Mouse (Mus musculus) spleen, postnatal 4 days (tissue): ENCODE measurements around the gene H2-Ab1.
A peak's percentile ranks its signal among the peaks of the same experiment; 100 is the strongest.
"Not testable (repeated sequence)": the region's sequence is repeated elsewhere in the genome, so short reads cannot be mapped to it uniquely, and the experiment has no call there.

Experiments
- DNase-seq, 2 experiments: peaks; one replicate each; pipeline ENCODE4 v3.0.0; 2022; ENCODE audit warnings: low spot score in 2 of 2

The H2-Ab1 gene

DNA sequence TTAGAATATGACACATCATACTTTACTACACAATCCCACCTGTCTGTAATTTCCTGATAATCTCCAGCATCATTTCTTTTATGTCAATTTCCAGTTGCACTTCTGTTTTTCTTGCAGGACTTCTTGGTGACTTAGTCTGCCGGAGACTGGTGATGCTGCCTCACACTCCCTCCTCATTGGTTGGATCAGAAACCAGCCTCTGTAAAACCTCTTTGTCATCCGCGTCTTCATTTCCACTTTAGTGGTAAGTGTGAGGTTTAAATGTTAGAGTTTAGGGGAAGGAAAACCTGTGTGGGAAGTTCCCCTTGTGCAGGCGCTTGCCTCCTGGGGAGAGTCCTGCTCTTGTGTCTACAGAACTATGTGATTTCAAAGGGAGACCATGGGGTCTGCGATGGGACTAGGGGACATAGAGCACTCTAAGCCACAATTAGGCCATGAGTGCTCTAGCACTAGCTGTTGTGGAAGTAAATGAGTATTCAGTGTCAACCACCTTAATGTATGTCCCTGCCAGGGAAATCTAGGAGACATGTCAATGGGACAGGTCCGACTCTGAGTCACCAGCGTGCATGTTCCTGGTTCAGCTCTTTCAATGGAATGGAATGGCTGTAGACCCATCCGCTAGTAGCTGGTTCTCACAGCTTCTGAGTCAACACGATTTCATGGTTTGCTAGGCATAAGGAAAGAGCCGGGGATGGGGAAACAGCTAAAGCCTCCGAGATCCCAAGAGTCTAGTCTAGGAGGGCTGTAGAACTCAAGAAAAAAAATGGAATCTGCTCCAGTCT is at the start of gene H2-Ab1:
H2-Ab1 (plus strand) TSS at position 96 of the 782 bp plus-strand sequence.
- DNase-seq = peak; percentile 83 to 93

DNA sequence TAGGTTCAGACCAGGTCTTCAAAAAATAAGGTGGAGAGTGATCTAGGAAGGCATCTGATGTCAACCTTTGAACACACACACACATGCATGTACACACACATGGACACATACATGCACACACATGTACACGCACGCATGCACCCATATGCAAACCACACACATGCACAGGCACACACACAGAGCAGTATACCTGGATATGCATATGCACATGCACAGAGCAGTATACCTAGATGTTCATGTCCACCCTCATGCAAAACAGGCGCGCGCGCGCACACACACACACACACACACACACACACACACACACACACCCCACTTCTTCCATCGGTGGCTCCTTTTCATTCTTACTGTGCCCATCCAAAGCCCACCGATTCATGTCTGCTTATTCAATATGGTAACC is 49.6 kb upstream of the H2-Ab1 start:
- DNase-seq = peak; percentile 11 to 57

DNA sequence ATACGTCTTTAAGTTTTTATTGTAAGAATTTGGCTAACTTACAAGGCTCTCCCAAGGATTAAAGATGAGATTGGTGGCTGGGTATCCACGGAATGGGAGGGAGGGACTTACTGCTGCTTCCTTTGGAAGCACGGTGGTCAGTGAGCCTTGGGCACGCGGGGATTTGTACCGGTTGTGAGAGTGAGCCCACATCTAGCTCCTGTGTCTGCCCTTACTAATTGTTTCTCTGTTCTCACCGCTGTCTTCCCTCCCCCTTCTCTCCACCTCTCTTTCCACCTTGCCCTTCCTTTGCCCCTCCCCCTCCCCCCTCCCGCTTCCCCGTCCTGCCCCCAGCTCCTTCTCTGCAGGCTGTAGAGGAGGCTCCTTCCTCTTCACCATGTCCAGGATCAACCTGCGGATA is 49.1 kb upstream of the H2-Ab1 start:
- peak; percentile 9 to 50 for DNase-seq

DNA sequence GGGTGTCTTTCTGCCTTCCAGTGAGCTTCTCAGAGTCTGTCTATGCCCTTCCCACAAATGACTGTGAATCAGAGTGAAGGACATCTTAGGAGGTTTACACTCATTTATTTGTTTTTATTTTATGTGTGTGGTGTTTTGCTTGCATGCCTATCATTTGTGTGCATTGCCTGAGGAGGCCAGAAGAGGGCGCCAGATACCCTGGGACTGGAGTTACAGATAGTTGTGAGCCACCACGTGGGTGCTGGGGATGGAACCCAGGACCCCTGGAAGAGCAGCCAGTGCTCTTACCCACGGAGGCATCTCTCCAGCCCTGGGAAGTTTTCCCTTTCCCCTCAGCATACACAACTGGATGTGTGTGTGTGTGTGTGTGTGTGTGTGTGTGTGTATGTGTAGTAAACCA is 47.8 kb upstream of the H2-Ab1 start:
- peak; percentile 40 to 77 for DNase-seq

DNA sequence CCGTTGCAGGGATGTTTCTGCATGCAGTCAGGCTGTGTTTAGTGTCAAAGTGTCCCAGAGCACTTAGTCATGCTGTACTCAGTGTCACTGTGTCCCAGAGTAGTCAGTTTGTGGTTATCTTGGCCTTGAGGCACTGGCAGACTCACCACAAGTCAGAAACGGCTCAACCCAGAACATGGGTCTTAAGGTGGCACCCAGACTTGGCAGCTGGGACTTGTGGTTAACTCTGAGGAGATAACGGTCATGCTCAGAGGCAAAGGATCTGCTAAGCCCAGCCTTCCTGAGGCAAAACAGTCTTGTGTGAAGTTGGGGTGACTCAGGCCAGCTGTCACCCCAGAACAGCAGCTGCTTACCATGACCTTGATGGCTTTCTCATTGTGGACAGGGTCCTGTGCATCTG is 46.9 kb upstream of the H2-Ab1 start:
- DNase-seq = peak; percentile 50 to 65

DNA sequence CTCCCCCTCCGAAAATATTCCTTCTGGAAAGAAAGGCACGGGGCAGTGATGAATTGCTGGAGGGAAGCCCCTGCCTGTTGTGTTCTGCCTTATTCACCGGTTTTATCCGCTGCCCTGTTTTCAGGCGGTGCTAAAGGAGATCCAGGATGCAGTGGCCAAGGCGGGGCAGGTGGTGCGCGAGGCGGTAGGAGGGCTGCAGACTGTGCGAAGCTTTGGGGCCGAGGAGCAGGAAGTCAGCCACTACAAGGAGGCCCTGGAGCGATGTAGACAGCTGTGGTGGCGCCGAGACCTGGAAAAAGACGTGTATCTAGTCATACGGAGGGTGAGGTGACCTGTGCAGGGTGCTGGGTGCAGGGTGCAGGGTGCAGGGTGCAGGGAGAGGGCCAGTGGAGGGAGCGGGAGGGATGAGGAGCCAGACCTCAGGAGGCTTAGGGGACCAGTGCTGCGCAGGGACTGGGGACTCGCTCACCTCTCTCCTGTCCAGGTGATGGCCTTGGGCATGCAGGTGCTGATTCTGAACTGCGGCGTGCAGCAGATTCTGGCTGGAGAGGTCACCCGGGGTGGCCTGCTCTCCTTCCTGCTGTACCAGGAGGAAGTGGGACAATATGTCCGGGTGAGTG is 45.6 kb upstream of the H2-Ab1 start:
- peak; percentile 32 to 67 for DNase-seq

DNA sequence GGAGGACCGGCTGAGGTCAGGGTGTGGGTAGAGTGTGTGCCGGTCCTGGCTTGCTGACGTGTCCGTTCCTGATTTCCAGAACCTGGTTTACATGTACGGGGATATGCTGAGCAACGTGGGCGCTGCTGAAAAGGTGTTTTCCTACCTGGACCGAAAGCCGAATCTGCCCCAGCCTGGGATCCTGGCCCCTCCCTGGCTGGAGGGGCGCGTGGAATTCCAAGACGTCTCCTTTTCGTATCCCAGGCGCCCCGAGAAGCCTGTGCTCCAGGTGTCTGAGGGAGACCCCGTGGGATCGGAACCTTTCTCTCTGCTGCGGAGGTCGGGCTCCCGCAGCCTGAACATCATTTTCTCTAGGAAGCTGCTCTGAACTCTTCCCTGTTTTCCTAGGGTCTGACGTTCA is 43.6 kb upstream of the H2-Ab1 start:
- peak; percentile 11 to 55 for DNase-seq

DNA sequence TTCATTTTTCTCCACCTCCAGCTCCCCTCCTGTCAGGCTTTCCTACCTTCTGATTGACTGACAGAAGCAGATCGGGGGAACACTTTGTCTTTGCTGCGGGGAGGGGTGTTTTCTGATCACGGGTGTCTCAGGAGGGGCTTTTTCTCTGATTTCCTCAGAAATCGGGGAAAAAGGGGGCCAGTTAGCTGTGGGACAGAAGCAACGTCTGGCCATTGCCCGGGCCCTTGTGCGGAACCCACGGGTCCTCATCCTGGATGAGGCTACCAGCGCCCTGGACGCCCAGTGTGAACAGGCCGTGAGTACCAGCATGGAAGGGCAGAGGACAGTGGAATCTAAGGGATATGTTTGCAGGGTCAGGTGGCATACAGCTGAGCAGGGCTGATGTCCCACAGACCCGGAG is 42.3 kb upstream of the H2-Ab1 start:
- DNase-seq = peak; percentile 11 to 58

DNA sequence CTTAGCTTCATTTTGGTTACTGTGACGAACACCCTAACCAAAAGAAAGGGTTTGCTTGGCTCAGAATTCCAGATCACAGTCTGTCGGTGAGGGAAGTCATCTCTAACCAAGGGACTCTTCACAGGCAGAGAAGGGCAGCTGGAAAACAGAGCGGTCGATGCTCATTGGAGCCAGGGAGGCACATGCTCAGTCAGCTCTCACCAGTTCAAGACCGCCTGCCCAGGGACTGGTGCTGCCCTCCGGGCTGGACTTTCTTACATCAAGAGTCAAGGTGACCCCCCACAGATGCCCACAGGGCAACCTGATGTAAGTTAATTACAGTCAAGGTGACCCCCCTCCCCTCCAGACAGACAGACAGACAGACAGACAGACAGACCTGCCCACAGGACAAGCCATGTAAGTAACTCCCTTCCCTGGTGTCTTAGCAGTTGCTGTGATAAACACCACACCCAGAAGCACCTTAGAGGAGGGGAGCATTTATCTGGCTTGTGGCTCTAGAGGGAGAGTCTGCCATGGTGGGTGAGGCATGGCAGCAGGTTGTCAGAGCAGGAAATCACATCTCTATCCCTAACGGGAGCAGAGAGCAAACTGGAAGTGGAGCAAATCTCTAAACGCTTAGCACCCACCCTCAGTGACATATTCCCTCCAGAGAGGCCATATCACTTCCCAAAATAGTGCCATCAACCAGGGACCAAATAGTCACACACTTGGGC is 40.1 kb upstream of the H2-Ab1 start:
- DNase-seq = peak; percentile 10 to 53

DNA sequence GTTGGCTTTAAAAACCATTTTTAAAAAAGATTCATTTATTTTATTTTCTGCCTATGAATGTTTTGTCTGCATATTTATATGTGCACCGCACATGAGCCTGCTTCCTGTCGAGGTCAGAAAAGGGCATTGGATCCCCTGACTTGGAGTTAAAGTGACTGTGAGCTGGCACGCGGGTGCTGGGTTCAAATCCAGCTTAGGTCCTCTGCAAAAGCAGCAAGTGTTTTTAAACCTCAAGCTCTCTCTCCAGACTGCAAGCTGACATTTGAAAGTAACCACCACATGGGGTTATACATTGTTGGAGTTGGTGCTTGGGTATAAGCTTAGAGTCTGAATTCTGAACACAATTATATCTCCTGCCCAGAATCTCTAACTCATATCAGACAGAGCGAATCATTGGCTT is 39.5 kb upstream of the H2-Ab1 start:
- DNase-seq = peak; percentile 4 to 44

DNA sequence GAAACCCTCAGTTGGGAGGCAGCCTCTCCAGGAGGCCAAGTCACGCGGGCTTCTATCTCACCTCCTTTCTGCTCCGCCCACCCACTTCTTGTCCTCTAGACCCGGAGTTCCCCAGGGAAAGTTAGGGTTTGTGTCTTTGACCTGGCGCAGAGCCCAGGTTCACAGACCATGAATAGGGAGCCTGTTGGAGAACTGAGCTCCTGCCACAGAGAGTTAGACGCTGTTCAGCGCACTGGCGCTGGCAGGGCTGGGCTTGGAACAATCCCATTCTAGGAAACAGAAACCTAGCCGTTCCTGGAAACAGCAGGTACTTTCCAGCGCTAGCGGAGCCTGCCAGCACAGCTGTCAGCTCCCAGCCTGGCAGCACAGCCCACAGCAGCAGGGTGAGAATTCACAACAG is 38.8 kb upstream of the H2-Ab1 start:
- DNase-seq = peak; percentile 17 to 56

DNA sequence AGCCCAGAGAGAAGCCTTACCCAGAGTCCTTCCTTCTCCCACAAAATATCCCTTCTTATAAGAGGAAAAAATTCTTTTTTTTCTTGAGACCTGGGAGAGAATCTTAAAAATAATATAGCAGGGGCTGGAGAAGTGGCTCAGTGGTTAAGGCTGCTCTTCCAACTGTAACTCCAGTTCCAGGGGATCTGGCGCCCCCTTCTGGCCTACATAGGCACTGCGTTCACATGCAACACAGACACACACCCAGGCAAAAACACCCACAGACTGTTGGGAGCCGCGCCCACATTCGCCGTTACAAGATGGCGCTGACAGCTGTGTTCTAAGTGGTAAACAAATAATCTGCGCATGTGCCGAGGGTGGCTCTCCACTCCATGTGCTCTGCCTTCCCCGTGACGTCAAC is 38.4 kb upstream of the H2-Ab1 start:
- DNase-seq = peak; percentile 72 to 90

DNA sequence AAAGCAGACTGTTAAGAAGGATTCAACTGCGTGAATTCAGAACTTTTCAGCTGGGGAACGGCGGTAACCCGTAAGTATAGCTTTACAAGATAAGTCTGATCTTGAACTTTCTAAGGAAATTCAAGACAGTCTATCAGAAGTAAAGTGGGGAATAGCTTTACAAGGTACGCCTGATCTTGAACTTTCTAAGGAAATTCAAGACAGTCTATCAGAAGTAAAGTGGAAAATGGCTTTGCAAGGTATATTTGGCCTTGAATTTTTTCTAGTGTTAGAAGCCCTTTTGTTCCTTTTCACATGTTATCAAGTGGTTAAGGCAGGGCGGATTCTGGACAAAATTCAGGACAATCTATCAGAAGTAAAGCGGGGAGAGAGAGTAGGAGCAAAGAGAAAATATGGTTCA is 37.7 kb upstream of the H2-Ab1 start:
- DNase-seq = peak; percentile 10 to 57

DNA sequence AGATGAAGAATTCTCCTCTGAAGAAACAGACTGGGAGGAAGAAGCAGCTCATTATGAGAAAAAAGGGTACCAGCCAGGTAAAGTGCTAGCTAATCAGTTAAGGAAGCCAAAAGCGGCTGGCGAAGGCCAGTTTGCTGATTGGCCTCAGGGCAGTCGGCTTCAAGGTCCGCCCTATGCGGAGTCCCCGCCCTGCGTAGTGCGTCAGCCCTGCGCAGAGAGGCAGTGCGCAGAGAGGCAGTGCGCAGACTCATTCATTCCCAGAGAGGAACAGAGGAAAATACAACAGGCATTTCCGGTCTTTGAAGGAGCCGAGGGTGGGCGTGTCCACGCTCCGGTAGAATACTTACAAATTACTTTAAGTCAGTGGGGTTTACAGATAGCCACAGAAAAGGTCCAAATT is 37.1 kb upstream of the H2-Ab1 start:
- DNase-seq = not testable (repeated sequence)

DNA sequence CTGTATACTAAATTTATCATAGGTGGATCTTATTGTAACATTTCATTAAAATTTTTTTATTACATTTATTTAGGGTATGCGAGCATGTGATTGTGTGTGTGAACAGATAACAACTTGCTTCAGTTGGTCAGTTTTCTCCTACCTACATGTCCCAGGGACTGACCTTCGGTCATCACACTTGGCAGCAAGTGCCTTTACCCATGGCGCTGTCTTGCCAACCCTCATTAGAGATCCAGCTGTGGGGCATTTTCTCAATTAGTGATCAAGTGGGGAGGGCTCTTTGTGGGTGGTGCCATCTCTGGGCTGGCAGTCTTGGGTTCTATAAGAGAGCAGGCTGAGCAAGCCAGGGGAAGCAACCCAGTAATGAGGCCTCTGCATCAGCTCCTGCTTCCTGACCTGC is 32.7 kb upstream of the H2-Ab1 start:
- DNase-seq = peak; percentile 3 to 37

DNA sequence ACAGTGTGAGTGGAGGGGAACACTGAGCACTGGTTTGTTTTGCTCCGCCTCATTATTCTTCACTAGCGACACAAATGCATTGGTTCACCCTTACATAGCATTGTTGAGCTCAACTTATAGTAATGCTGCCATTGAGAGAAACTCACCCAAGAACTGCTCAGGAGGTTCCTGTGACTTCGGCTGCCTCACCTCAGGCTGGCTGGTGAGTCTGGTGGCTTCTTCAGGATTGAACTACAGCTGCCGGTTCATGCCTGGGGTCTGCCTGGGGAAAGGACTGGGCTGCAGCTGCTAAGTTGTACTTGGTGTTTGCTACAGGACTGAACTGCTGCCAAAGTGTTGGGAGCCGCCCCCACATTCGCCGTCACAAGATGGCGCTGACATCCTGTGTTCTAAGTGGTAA is 32.1 kb upstream of the H2-Ab1 start:
- DNase-seq = peak; percentile 6 to 46

DNA sequence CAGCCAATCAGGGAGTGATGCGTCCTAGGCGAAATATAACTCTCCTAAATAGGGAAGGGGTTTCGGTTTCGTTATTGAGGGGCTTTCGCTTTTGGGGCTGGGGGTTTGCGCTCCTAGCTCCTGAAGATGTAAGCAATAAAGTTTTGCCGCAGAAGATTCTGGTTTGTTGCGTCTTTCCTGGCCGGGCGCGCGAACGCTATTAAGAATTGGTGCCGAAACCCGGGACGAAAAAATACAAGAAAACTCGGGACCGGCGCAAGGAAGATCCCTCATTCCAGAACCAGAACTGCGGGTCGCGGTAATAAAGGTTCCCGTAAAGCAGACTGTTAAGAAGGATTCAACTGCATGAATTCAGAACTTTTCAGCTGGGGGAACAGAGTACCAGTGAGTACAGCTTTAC is 31.6 kb upstream of the H2-Ab1 start:
- peak; percentile 35 to 79 for DNase-seq

DNA sequence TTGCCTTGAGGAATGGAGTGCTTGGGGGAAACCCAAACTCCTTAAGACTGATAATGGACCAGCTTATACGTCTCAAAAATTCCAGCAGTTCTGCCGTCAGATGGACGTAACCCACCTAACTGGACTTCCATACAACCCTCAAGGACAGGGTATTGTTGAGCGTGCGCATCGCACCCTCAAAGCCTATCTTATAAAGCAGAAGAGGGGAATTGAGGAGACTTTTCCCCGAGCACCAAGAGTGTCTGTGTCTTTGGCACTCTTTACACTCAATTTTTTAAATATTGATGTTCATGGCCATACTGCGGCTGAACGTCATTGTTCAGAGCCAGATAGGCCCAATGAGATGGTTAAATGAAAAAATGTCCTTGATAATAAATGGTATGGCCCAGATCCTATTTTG is 26.5 kb upstream of the H2-Ab1 start:
- DNase-seq = peak; percentile 16 to 63

DNA sequence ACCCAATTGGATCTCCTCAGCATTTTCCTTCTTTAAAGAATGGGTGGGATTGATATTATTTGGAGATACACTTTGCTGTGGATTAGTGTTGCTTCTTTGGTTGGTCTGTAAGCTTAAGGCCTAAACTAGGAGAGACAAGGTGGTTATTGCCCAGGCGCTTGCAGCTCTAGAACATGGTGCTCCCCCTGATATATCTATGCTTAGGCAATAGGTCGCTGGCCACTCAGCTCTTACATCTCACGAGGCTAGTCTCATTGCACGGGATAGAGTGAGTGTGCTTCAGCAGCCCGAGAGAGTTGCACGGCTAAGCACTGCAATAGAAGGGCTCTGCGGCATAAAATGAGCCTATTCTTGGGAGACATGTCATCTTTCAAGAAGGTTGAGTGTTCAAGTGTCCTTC is 25.5 kb upstream of the H2-Ab1 start:
- DNase-seq = peak; percentile 10 to 40

DNA sequence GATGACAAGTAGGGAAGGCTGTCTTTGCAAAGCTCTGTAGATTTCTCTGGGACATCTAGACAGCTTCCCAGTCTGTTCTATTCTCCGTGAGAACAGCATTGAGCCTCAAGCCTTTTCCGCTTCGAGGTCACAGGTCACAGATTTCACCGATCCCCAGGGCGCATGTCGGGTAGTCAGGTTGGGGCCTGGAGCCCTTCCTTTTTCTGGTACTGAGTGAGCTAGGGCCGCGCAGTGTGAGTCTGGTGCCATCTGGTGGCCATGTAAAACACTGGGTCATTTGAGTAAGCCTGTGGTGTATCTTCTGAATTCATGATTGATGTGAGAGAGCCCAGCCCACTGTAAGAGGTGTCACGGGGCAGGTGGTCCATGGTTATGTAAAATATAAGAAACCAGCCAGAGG is 22.6 kb upstream of the H2-Ab1 start:
- DNase-seq = peak; percentile 80 to 88

DNA sequence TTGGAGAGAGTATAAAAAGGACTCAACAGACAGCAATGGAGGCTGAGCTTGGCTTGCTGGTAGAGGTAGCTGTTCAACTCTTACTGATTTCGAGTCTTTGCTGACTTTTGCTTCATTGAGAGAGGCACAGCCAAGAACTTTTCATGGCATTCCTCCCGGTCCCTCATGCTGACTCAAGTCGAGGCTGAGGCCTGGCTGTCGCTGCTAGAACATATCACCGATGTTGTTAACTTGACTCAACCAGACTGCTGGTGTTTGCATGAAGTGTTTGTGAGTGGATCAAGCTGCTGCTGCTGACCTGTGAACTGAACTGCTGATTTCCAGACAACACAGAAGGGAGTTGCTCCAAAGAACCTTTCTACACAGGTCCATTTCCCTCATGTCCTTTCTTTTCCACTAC is 20.8 kb upstream of the H2-Ab1 start:
- peak; percentile 9 to 55 for DNase-seq

DNA sequence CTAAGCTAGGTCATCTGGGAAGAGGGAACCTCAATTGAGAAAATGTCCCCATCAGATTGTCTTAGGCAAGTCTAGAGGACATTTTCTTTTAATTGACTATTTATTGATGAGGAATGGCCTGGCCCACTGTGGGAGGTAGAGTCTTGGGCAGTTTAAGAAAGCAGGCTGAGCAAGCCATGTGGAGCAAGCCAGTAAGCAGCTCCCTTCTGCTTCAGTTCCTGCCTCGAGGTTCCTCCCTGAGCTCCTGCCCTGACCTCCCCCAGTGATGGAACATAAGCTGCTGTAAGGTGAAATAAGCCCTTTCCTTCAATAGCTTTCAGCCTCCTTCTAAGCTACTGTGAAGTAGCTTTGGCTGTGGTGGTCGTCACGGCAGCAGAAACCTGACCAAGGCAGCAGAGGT is 19.7 kb upstream of the H2-Ab1 start:
- peak; percentile 7 to 51 for DNase-seq

DNA sequence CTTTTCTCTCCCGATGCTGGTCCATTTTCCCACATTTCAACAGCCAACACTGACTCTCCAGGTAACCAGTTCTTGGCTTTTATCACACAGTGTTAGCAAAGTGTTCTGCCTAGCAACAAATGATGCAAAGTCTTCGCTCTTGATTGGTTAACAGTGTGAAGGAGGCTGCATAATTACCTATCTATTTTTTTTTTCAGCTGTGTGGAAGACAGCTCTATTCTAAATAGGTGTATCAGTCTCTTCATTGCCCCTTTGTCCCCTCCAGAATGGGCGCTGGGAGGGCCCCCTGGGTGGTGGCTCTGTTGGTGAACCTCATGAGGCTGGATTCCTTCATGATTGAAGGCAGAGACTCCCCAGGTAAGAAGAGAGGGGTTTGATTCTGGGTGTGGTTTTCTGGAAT is 18.8 kb upstream of the H2-Ab1 start, which contains the start of gene H2-Ob:
H2-Ob (plus strand) TSS at position 198 of the 400 bp plus-strand sequence.
- peak; percentile 59 to 67 for DNase-seq
